Mouse (Mus musculus) hindbrain, embryonic 16.5 days (tissue): ENCODE data around the gene Gm47959. TPM values are rescaled to one million over a fixed set of nuclear protein-coding genes. Genes with fewer than 3 reads are reported as not detected.

Experiments
- ATAC-seq: fragments of 200-750 bp; cut with Nextera tagmentation; 2 replicates; pipeline ENCODE4 v1.8.0; 2017; ENCODE audit warnings: moderate TSS enrichment, moderate library complexity
- H3K27ac ChIP-seq: fragments of 300-500 bp; sonication (generic); 2 replicates; pipeline ENCODE4 v1.5.1; 2014; ENCODE audit warnings: low read depth, mild to moderate bottlenecking, control low read depth, low read length, moderate library complexity
- H3K27me3 ChIP-seq: fragments of 300-500 bp; sonication (generic); replicated peaks from 2 replicates; pipeline ENCODE4 v1.6.1; 2014; ENCODE audit warnings: low read length; ENCODE audit not compliant: control insufficient read depth, insufficient read depth
- H3K36me3 ChIP-seq: fragments of 300-500 bp; sonication (generic); 2 replicates; pipeline ENCODE4 v1.6.1; 2014; ENCODE audit warnings: mild to moderate bottlenecking, low read length, moderate library complexity, mixed read lengths; ENCODE audit not compliant: control insufficient read depth, insufficient read depth
- H3K4me1 ChIP-seq: fragments of 300-500 bp; sonication (generic); 2 replicates; pipeline ENCODE4 v1.6.1; 2014; ENCODE audit warnings: low read depth, low read length; ENCODE audit not compliant: control insufficient read depth, insufficient read depth
- H3K4me2 ChIP-seq: fragments of 300-500 bp; sonication (generic); 2 replicates; pipeline ENCODE4 v1.6.1; 2014; ENCODE audit warnings: mild to moderate bottlenecking, low read length, control low read depth, moderate library complexity
- H3K4me3 ChIP-seq: fragments of 300-500 bp; sonication (generic); 2 replicates; pipeline ENCODE4 v1.5.1; 2014; ENCODE audit warnings: mild to moderate bottlenecking, low read length, control low read depth, moderate library complexity
- H3K9ac ChIP-seq: fragments of 300-500 bp; sonication (generic); 2 replicates; pipeline ENCODE4 v1.6.1; 2014; ENCODE audit warnings: low read depth, mild to moderate bottlenecking, control low read depth, low read length, moderate library complexity
- H3K9me3 ChIP-seq: fragments of 300-500 bp; sonication (generic); 2 replicates; pipeline ENCODE4 v1.6.1; 2014; ENCODE audit warnings: mild to moderate bottlenecking, low read length, moderate library complexity; ENCODE audit not compliant: control insufficient read depth
- WGBS: fragments of 180-500 bp; shearing (Covaris S2); extraction: QIAGEN DNeasy Blood & Tissue Kit; methylation state at CpG from one replicate; pipeline ENCODE4 v1.1.7; 2014; 5-methylcytosine and 5-hydroxymethylcytosine counted together
- polyA plus RNA-seq: library from polyadenylated mRNA; unstranded; fragments of >200 nt; fragmentation: Nextera tagmentation; extraction: Ambion mirVana; gene quantifications from 2 replicates; pipeline ENCODE4 v1.2.1, GENCODE M21; 2015

Gm47959 gene
- polyA plus RNA-seq, 1 experiment from 2014 or later: not detected

DNA sequence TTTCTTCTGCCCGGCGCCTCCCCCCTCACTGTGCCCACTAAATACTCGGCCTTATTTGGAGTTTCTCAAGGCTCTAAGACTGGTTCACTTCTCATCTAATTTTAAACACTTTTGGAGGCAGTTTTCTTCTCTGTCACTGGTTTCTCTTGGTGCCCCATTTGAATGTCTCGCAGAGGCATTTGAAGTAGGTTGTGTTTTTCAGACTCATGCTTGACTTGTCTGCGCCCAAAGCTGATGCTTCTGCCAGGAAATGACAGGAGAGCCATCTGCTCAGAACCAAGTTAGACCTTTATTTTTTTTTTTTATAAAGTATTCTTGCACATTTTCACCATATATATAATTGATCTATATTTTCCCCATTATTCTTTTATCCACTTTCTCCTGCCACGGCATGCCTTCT lies 13.6 kb upstream of the Gm47959 start:
- H3K27ac ChIP-seq: no peak overlapping the region
- no peaks in the 10 kb centered on the region for H3K27me3 ChIP-seq
- H3K4me2 ChIP-seq: no peak overlapping the region
- no peaks in the 10 kb centered on the region for H3K4me1 ChIP-seq
- H3K9me3 ChIP-seq: no peaks in the 10 kb centered on the region
- H3K9ac ChIP-seq: no peak overlapping the region
- 95% methylated on average over 6 of the region's 6 CpGs for WGBS
- no peaks in the 10 kb centered on the region for H3K36me3 ChIP-seq
- no peak overlapping the region for H3K4me3 ChIP-seq
- ATAC-seq: no peak

DNA sequence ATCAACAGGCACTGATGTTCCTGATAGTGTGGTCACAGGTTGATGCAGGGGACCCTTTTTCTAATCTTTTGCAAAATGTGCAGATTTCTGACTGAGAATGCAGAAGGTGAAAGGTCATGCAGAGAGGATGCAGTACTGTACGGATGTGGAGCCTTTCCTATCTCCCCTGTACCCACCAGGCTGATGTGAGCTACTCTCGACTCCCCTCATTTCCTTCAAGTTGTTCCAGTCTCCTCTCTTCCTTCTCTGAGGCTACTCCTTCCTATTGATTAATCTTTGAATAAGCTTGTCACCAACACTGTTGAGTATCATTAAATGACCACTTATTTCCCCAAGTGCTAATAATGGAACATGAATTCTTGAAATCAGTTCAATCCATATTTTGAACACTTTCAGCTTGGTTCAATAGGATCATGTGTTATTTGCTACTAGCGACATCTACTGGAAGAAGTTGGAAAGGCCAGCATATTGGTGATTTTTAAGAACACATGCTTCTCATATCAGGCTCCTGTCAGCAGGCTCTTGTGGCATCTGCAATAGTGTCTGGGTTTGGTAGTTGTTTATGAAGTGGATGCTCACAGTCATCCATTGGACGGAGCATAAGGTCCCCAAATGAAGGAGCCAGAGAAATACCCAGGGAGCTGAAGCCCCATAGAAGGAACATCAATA lies 12.7 kb upstream of the Gm47959 start:
- Histone ChIP-seq H3K27me3 (no peaks in the 10 kb centered on the region), H3K4me1 (no peaks in the 10 kb centered on the region), H3K9me3 (no peaks in the 10 kb centered on the region), H3K4me3 (no peak overlapping the region), H3K36me3 (no peaks in the 10 kb centered on the region), H3K9ac (no peak overlapping the region), H3K4me2 (no peak overlapping the region), H3K27ac (no peak overlapping the region)
- ATAC-seq: peak; percentile 63; the same call in 1 of the 2 replicates
- 41% methylated on average over 4 of the region's 4 CpGs for WGBS

GRCm38 (mm10) chr1:82991062-82991461 lies 9.3 kb upstream of the Gm47959 start:
- H3K27me3 ChIP-seq: no peaks in the 10 kb centered on the region
- H3K4me3 ChIP-seq: no peak overlapping the region
- WGBS: 72% methylated on average over 4 of the region's 4 CpGs
- H3K4me2 ChIP-seq: no peak overlapping the region
- no peak overlapping the region for H3K9ac ChIP-seq
- no peaks in the 10 kb centered on the region for H3K9me3 ChIP-seq
- no peaks in the 10 kb centered on the region for H3K4me1 ChIP-seq
- H3K27ac ChIP-seq: no peak overlapping the region
- ATAC-seq: no peak
- no peaks in the 10 kb centered on the region for H3K36me3 ChIP-seq

DNA sequence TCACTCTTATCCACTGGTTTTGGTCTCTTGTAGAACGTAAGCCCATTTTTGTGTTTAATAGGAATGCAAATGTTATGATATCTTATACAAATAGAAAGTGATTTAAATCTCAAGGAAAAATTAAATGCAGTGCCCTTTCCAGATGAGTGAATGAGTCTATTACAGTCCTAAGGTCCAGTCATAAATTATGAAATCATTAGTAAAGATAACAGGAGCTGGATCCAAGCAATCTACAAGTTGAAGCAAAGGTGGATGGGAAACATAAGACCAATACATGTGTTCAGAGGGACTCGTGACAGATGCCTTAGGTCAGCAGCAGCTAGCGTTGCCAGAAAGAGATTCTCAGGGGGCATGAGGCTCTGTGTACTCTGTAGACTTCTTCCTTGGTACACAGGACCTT lies 8.8 kb upstream of the Gm47959 start:
- H3K36me3 ChIP-seq: no peaks in the 10 kb centered on the region
- H3K4me2 ChIP-seq: no peak overlapping the region
- H3K27me3 ChIP-seq: no peaks in the 10 kb centered on the region
- ATAC-seq: no peak
- 78% methylated on average over 3 of the region's 3 CpGs for WGBS
- no peak overlapping the region for H3K9ac ChIP-seq
- no peak overlapping the region for H3K4me3 ChIP-seq
- no peak overlapping the region for H3K27ac ChIP-seq
- H3K4me1 ChIP-seq: no peaks in the 10 kb centered on the region
- no peaks in the 10 kb centered on the region for H3K9me3 ChIP-seq

- 93% methylated on average over 6 of the region's 6 CpGs for WGBS
- no peak overlapping the region for H3K9ac ChIP-seq
- ATAC-seq: no peak
- no peaks in the 10 kb centered on the region for H3K9me3 ChIP-seq
- no peak overlapping the region for H3K4me2 ChIP-seq
- no peaks in the 10 kb centered on the region for H3K36me3 ChIP-seq
- no peak overlapping the region for H3K4me3 ChIP-seq
- no peak overlapping the region for H3K27ac ChIP-seq
- no peaks in the 10 kb centered on the region for H3K4me1 ChIP-seq
- no peaks in the 10 kb centered on the region for H3K27me3 ChIP-seq
These were observed 8.3 kb upstream of the Gm47959 start for GRCm38 (mm10) chr1:82992093-82992492.

- H3K4me2 ChIP-seq: no peak overlapping the region
- no peaks in the 10 kb centered on the region for H3K9me3 ChIP-seq
- no peaks in the 10 kb centered on the region for H3K27me3 ChIP-seq
- no peaks in the 10 kb centered on the region for H3K4me1 ChIP-seq
- no peaks in the 10 kb centered on the region for H3K36me3 ChIP-seq
- H3K4me3 ChIP-seq: no peak overlapping the region
- ATAC-seq: no peak
- no peak overlapping the region for H3K27ac ChIP-seq
- H3K9ac ChIP-seq: no peak overlapping the region
- 84% methylated on average over 3 of the region's 3 CpGs for WGBS
These were observed 6.4 kb upstream of the Gm47959 start for GRCm38 (mm10) chr1:82993947-82994346.

DNA sequence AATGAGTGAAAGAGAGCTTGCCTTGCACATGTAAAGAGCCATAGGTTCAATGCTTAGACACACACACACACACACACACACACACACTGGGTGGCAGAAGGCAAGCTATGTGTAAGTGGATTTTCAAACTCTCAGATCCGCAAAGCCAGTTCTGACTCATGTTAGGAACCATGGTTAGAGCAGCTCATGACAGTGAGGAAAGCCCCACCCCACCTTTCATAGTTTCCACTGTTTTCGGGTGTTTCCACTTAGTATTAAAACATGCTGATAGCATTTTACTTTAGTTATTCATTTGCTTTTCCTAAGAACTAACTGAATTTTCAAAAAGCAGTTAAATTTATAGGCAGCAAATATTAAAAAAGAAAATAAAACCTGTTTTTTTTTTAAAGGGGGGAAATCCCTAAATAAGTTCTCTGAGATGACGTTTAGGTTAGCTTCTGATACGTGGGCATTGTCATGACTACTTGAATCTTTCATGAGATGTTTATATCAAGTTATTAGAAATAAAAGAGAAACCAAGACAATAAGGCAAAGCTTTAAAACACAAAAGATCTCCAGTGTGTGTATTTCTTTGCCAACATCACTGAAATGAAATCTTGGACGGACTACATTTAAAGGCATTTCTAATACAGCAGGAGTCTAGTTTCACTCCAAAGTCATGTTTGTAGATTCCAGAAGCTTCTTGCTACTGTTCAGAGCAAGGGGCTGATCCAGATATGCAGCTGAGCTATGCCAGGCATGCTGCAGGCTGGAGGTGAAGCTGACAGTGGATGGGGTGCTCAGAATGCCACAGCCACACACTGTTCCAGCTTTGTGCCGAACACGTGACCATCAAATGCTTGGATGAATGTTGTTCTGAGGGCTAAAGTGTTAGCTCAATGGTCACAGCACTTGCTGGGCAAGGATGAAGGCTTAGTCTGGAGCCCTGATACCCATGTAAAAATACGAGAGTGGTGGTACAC lies 6.2 kb downstream of the Gm47959 start:
- no peaks in the 10 kb centered on the region for H3K27me3 ChIP-seq
- no peak overlapping the region for H3K9ac ChIP-seq
- no peak for ATAC-seq
- no peak overlapping the region for H3K4me2 ChIP-seq
- no peak overlapping the region for H3K27ac ChIP-seq
- no peaks in the 10 kb centered on the region for H3K4me1 ChIP-seq
- H3K9me3 ChIP-seq: no peaks in the 10 kb centered on the region
- H3K4me3 ChIP-seq: no peak overlapping the region
- 89% methylated on average over 8 of the region's 8 CpGs for WGBS
- no peaks in the 10 kb centered on the region for H3K36me3 ChIP-seq

GRCm38 (mm10) chr1:83007471-83007870 lies 7.1 kb downstream of the Gm47959 start:
- Histone ChIP-seq H3K36me3 (no peaks in the 10 kb centered on the region), H3K27me3 (no peaks in the 10 kb centered on the region), H3K4me1 (no peaks in the 10 kb centered on the region), H3K27ac (no peak overlapping the region), H3K4me2 (no peak overlapping the region), H3K4me3 (no peak overlapping the region), H3K9me3 (no peaks in the 10 kb centered on the region), H3K9ac (no peak overlapping the region)
- 64% methylated on average over 6 of the region's 6 CpGs for WGBS
- ATAC-seq: peak; percentile 42; the same call in 1 of the 2 replicates

DNA sequence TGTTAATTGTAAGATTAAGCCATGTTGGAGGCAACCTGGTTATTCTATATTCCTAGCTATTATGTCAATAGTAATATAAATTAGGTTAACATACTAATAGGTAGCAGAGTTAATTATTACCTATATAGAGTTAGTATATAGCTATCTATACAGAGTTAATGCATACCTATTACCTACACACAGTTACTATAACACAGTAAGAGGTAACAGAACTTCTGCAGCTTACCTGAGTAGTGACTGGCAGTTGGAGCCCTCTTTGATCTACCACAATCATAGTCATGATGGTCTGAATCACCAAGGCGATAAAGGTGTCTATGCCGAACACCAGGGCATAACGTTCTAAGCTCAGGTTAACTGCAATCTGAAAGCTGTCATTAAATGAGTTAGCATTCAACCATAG lies 14.1 kb downstream of the Gm47959 start:
- Histone ChIP-seq H3K9me3 (no peaks in the 10 kb centered on the region), H3K27me3 (no peaks in the 10 kb centered on the region), H3K4me1 (no peaks in the 10 kb centered on the region), H3K4me2 (no peak overlapping the region), H3K9ac (no peak overlapping the region), H3K27ac (no peak overlapping the region), H3K36me3 (no peaks in the 10 kb centered on the region), H3K4me3 (no peak overlapping the region)
- no peak for ATAC-seq
- WGBS: 91% methylated on average over 3 of the region's 3 CpGs
